Mouse (Mus musculus): ENCODE results near the gene Dnajb9. TPM values are rescaled to one million over a fixed set of nuclear protein-coding genes. Genes with fewer than 3 reads are reported as not detected.
"Not testable (repeated sequence)": the region's sequence is repeated elsewhere in the genome, so short reads cannot be mapped to it uniquely, and the experiment has no call there.

The Dnajb9 gene
- 20.1 and 22.8 TPM in 2 replicates for polyA plus RNA-seq (2015; fragmentation: Nextera tagmentation; extraction: Ambion mirVana)

DNA sequence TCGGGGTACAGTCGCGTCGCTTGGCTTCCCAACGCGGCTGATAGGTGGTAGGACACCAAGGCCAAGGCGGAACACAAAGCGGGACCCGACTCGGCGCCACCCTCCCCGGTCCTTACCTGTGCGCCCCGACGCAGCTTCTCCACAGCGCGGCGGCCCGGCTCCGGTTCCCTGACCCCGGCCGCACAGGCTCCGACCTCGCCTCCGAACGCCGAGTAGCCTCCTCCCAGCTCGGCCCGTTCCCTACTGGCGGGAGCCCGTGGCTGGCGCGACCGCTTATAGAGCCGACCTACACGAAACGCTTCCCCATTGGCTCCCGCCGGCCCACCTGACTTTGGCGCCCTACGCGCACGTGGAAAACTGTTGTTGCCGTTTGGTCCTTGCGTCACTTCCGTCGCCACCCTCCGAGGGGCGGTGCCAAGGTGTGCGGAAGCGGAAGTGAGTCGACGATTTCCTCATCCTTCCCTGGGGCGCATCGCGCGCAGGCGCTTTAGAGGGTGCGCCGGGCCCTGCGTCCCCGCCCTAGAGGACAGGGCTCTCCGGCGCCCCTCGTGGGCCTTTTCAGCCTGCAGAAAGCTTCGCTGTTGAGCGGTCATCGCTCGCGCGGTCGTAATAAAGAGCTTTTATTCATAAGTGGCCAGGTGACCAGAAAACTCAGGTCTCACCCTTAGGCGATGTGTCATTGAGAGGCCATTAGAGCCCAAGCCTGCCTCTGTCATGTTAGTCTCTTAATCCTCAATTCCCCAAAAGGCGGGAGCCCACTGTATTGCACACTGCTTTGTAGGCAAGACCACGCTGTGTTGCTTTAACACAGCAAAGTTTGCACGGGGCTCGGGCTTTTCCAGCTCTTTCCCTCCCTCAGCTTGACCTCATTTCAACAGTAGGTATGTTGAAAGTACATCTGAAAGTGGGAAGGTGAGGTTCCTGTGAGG is at the start of gene Dnajb9:
TSS of gene Dnajb9 (minus strand) at position 503 of the 929 bp plus-strand sequence.
- Histone ChIP-seq H3K27ac (peak within 1 kb of the TSS; percentile 86), H3K4me1 (replicated peaks) (0 out of 2 replicates have a peak, but pooled peaks cover 6% of the 10 kb centered on the region), H3K9ac (peak within 1 kb of the TSS; percentile 95), H3K36me3 (peaks cover 4% of the 10 kb centered on the region; the same call in 1 of the 2 replicates), H3K9me3 (replicated peaks) (no peaks in the 10 kb centered on the region), H3K4me3 (peak within 1 kb of the TSS; percentile 94), H3K27me3 (no peaks in the 10 kb centered on the region), H3K4me2 (peak within 1 kb of the TSS; percentile 71)
- under 1% methylated on average over 77 of the region's 77 CpGs for WGBS
- peak; percentile 99 for ATAC-seq (replicated peaks; ENCODE audit: insufficient number of reproducible peaks, insufficient read depth, low FRiP score, low read depth)

DNA sequence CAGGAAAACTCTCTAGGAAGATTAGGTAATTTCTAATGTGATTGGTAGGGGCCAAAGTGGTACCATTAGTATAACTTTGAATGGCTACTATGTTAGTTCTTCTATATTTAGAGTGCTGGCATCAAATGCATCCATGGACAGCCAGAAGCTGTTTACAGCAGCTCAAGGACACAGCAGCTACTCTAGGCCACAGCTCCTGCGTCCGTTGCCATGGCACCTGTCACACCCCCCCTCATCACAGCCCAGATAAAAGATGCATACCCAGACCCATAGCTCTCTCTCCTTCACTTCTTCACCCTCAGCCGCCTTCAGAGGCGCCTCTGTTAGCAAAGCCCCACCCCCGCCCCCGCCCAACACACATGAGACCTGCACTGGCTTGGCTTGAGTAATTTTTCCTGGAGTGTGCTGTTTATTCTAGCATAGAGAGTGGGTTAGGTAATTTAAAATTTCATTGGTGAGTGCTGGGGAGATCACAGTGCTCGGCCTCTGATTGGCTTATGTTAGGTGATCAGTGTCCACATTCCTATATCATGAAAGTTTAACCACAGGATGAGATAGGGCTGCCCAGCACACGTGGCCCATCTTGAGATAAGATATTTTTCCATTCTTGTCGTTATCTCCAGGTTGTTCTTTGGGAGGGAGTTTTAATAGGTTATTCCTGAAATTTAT is 38.3 kb upstream of the Dnajb9 start:
- WGBS: 62% methylated on average over 9 of the region's 9 CpGs
- Histone ChIP-seq H3K9ac (no peak overlapping the region), H3K36me3 (no peaks in the 10 kb centered on the region), H3K9me3 (replicated peaks) (no peaks in the 10 kb centered on the region), H3K27ac (no peak overlapping the region), H3K27me3 (no peaks in the 10 kb centered on the region), H3K4me2 (no peak overlapping the region), H3K4me1 (replicated peaks) (no peaks in the 10 kb centered on the region), H3K4me3 (no peak overlapping the region)
- ATAC-seq (replicated peaks; ENCODE audit: insufficient number of reproducible peaks, insufficient read depth, low FRiP score, low read depth): no peak

DNA sequence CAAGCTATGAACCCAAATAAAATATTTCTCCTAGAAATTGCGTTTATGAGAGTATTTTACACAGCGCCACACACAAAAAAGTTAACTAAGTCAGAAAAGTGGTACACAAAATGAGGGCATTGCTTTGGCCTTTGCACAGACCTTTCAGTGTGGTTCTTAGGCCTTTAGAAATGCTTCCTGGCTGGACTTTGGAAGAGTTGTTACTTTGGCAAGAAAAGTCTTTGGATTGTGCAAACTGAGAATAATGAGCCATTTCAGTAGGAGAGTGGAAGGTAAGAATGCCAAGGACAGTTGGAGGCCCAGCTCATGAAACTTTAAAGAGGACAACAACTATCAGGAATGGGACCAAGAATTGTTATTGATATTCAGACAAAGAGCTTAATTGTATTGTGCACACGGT is 35.6 kb upstream of the Dnajb9 start:
- Histone ChIP-seq H3K4me3 (no peak overlapping the region), H3K4me2 (no peak overlapping the region), H3K27me3 (no peaks in the 10 kb centered on the region), H3K36me3 (no peaks in the 10 kb centered on the region), H3K27ac (no peak overlapping the region), H3K9ac (no peak overlapping the region), H3K9me3 (replicated peaks) (no peaks in the 10 kb centered on the region), H3K4me1 (replicated peaks) (no peaks in the 10 kb centered on the region)
- 86% methylated on average over 3 of the region's 3 CpGs for WGBS
- ATAC-seq (replicated peaks; ENCODE audit: insufficient number of reproducible peaks, insufficient read depth, low FRiP score, low read depth): no peak

DNA sequence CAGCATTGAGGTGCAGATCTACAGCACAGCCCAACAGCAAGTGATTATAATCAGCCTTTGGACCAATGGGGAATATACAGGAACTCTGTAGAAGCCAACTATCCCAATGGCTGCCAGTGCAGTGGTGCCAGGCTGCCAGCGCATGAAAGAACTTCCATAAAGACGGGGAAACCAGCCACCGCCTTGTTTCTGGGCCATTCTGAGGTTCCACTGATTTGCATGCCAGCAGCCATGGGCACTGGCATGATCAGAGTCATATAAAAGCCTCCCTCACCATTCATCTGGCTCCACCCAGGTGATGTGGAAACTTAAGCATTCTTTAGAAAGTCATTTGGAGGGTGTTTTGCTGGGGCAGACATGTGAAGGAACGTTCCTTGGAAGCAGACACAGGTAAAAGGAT is 32.3 kb upstream of the Dnajb9 start:
- ATAC-seq (replicated peaks; ENCODE audit: insufficient number of reproducible peaks, insufficient read depth, low FRiP score, low read depth): no peak

GRCm38 (mm10) chr12:44241090-44241489 is 31.0 kb upstream of the Dnajb9 start:
- no peaks in the 10 kb centered on the region for H3K27me3 ChIP-seq
- ATAC-seq (replicated peaks; ENCODE audit: insufficient number of reproducible peaks, insufficient read depth, low FRiP score, low read depth): no peak
- H3K4me3 ChIP-seq: no peak overlapping the region
- H3K27ac ChIP-seq: no peak overlapping the region
- H3K4me2 ChIP-seq: no peak overlapping the region
- H3K9me3 ChIP-seq (replicated peaks): no peaks in the 10 kb centered on the region
- no peak overlapping the region for H3K9ac ChIP-seq
- H3K36me3 ChIP-seq: no peaks in the 10 kb centered on the region
- WGBS: 72% methylated on average over 7 of the region's 7 CpGs
- no peaks in the 10 kb centered on the region for H3K4me1 ChIP-seq (replicated peaks)

More for the DNA sequence above, 32.3 kb upstream of the Dnajb9 start:
- Histone ChIP-seq H3K4me3 (no peak overlapping the region), H3K4me2 (no peak overlapping the region), H3K9me3 (replicated peaks) (no peaks in the 10 kb centered on the region), H3K36me3 (no peaks in the 10 kb centered on the region), H3K9ac (no peak overlapping the region), H3K27ac (no peak overlapping the region), H3K27me3 (no peaks in the 10 kb centered on the region), H3K4me1 (replicated peaks) (no peaks in the 10 kb centered on the region)
- WGBS: 93% methylated on average over 4 of the region's 4 CpGs

GRCm38 (mm10) chr12:44224650-44225049 is 14.5 kb upstream of the Dnajb9 start:
- Histone ChIP-seq H3K4me2 (no peak overlapping the region), H3K4me3 (no peak overlapping the region), H3K4me1 (replicated peaks) (no peaks in the 10 kb centered on the region), H3K9me3 (replicated peaks) (no peaks in the 10 kb centered on the region), H3K27me3 (no peaks in the 10 kb centered on the region), H3K9ac (no peak overlapping the region), H3K36me3 (no peaks in the 10 kb centered on the region), H3K27ac (no peak overlapping the region)
- 71% methylated on average over 3 of the region's 3 CpGs for WGBS
- no peak for ATAC-seq (replicated peaks; ENCODE audit: insufficient number of reproducible peaks, insufficient read depth, low FRiP score, low read depth)

- ATAC-seq (replicated peaks; ENCODE audit: insufficient number of reproducible peaks, insufficient read depth, low FRiP score, low read depth): no peak
- 50% methylated on average over 3 of the region's 3 CpGs for WGBS
- no peaks in the 10 kb centered on the region for H3K4me1 ChIP-seq (replicated peaks)
- H3K9ac ChIP-seq: no peak overlapping the region
- H3K9me3 ChIP-seq (replicated peaks): no peaks in the 10 kb centered on the region
- no peaks in the 10 kb centered on the region for H3K36me3 ChIP-seq
- no peak overlapping the region for H3K27ac ChIP-seq
- H3K4me3 ChIP-seq: no peak overlapping the region
- no peak overlapping the region for H3K4me2 ChIP-seq
- no peaks in the 10 kb centered on the region for H3K27me3 ChIP-seq
These were observed 12.9 kb upstream of the Dnajb9 start for GRCm38 (mm10) chr12:44223044-44223443.

DNA sequence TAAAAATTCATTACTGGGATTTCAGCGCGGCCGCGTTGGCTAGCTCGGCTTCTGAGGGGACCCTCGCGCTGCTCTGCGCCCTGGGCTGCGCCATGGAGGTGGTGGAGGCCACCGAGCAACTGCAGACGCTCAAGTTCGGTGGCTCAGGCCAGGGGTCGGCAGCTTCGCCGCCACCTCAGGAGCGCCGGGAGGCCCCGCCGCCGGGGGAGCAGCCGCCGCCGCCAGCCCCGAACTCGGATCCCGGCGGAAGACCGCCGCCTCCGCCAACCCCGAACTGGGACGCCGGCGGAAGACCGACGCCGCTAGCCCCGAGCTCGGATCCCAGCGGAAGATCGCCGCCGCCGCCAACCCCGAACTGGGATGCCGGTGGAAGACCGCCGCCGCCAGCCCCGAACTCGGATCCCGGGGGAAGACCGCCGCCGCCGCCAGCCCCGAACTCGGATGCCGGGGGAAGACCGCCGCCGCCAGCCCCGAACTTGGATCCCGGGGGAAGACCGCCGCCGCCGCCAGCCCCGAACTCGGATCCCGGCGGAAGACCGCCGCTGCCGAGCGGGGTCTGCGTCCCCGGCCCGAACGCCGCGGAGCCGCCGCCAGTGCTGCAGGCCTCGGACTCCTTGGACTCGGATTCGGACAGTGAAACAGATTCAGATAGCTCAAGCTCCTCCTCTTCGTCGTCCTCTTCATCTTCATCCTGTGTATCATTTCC is 11.7 kb upstream of the Dnajb9 start:
- Histone ChIP-seq H3K36me3 (no peaks in the 10 kb centered on the region), H3K4me1 (replicated peaks) (no peaks in the 10 kb centered on the region), H3K9ac (peak overlapping the region; percentile 75), H3K4me3 (peak overlapping the region; percentile 74), H3K9me3 (replicated peaks) (no peaks in the 10 kb centered on the region), H3K4me2 (peak overlapping the region; percentile 92), H3K27ac (no peak overlapping the region), H3K27me3 (no peaks in the 10 kb centered on the region)
- WGBS: 1% methylated on average over 84 of the region's 89 CpGs
- no peak for ATAC-seq (replicated peaks; ENCODE audit: insufficient number of reproducible peaks, insufficient read depth, low FRiP score, low read depth)

DNA sequence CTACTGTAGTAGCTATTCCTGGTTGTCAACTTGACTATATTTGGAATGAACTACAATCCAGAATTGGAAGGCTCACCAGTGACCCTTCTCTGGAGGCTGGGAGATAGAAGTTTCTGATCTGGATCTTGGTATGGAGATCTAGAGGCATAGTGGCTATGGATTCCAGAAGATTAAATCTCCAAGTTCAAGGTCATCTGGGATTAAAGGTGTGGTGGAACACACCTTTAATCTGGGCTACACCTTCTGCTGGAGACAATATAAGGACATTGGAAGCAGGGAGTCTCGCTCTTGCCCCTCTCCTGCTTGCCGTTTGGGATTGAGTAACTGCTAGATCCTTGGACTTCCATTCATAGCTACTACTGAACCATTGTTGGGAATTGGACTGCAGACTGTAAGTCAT is 10.9 kb upstream of the Dnajb9 start, which contains the start of gene Pnpla8:
TSS of gene Pnpla8 (plus strand) at position 301 of the 400 bp plus-strand sequence.
- not testable (repeated sequence) for H3K4me1 ChIP-seq (replicated peaks); ATAC-seq (replicated peaks; ENCODE audit: insufficient number of reproducible peaks, insufficient read depth, low FRiP score, low read depth); H3K36me3 ChIP-seq; H3K9me3 ChIP-seq (replicated peaks); H3K27me3 ChIP-seq; H3K27ac ChIP-seq
- WGBS: 90% methylated on average over 2 of the region's 2 CpGs
- H3K4me2 ChIP-seq: peak within 1 kb of the TSS; percentile 92
- H3K9ac ChIP-seq: peak within 1 kb of the TSS; percentile 75
- H3K4me3 ChIP-seq: peak within 1 kb of the TSS; percentile 74

DNA sequence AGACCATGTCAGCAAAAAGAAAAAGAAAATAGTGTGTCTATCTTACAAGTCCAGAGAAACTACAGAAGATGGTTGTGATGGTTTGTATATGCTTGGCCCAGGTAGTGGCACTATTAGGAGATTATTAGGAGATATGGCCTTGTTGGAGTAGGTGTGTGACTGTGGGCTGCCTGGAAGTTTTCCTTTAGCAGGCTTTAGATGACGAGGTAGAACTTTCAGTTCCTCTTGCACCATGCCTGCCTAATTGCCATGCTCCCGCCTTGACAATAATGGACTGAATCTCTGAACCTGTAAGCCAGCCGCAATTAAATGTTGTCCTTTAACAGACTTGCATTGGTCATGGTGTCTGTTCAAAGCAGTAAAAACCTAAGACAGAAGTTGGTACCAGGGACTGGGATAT is 1.4 kb upstream of the Dnajb9 start:
- H3K27ac ChIP-seq: no peak overlapping the region
- H3K9me3 ChIP-seq (replicated peaks): no peaks in the 10 kb centered on the region
- H3K27me3 ChIP-seq: no peaks in the 10 kb centered on the region
- H3K36me3 ChIP-seq: no peaks in the 10 kb centered on the region
- H3K9ac ChIP-seq: no peak overlapping the region
- 92% methylated on average over 3 of the region's 3 CpGs for WGBS
- ATAC-seq (replicated peaks; ENCODE audit: insufficient number of reproducible peaks, insufficient read depth, low FRiP score, low read depth): no peak
- no peak overlapping the region for H3K4me2 ChIP-seq
- 0 out of 2 replicates have a peak, but pooled peaks cover 6% of the 10 kb centered on the region for H3K4me1 ChIP-seq (replicated peaks)
- H3K4me3 ChIP-seq: no peak overlapping the region
